Mouse (Mus musculus) myocyte (in vitro differentiated cells): Measurements from ENCODE around the gene Nrp1.

ENCODE experiments used
- MYOD1 ChIP-seq, 3 experiments: IDR thresholded peaks; one replicate each; pipeline ENCODE4 v1.6.1; 2011; ENCODE audit warnings: control low read depth in 2 of 3, low read depth in 2 of 3, mild to moderate bottlenecking in 2 of 3, moderate library complexity in 1 of 3; ENCODE audit not compliant: insufficient read length in 2 of 3, control insufficient read depth in 1 of 3
- POLR2A ChIP-seq: IDR thresholded peaks from one replicate; pipeline ENCODE4 v1.6.1; 2011; ENCODE audit warnings: low read depth, mild to moderate bottlenecking, control low read depth, moderate library complexity; ENCODE audit not compliant: insufficient read length
- POLR2AphosphoS2 ChIP-seq: IDR thresholded peaks from one replicate; pipeline ENCODE4 v1.6.1; 2011; ENCODE audit warnings: low read depth, control low read depth; ENCODE audit not compliant: insufficient read length
- TCF12 ChIP-seq: IDR thresholded peaks from one replicate; pipeline ENCODE4 v1.6.1; 2011; ENCODE audit warnings: mild to moderate bottlenecking, control low read depth; ENCODE audit not compliant: poor library complexity, insufficient read depth, severe bottlenecking
- USF1 ChIP-seq: IDR thresholded peaks from one replicate; pipeline ENCODE4 v1.6.1; 2011; ENCODE audit warnings: low read depth, mild to moderate bottlenecking, control low read depth, moderate library complexity

GRCm38 (mm10) chr8:128386963-128387621 lies 28.7 kb downstream of the Nrp1 start:
- TF ChIP-seq TCF12 (no peak), USF1 (no peak), POLR2AphosphoS2 (no peak), POLR2A (no peak), MYOD1 (IDR thresholded peaks at IDR 0.05; ENCODE audit: control insufficient read depth in 1 of 3, insufficient read length in 2 of 3, low read depth in 2 of 3) (no peak)
